Mouse (Mus musculus) cortical plate, adult 2 months (tissue): ENCODE results near the gene Daw1.

Source experiments
- CTCF ChIP-seq: fragments of 200-500 bp; IDR thresholded peaks from 2 replicates; pipeline ENCODE4 v1.5.1; 2011; ENCODE audit warnings: mild to moderate bottlenecking, control low read depth, low read length; ENCODE audit not compliant: insufficient read depth; ENCODE audit errors: extremely low read depth
- POLR2A ChIP-seq: fragments of 200-500 bp; IDR thresholded peaks from 2 replicates; pipeline ENCODE4 v1.6.1; 2011; ENCODE audit warnings: mild to moderate bottlenecking, low read length, control low read depth; ENCODE audit not compliant: insufficient read depth; ENCODE audit errors: extremely low read depth

- TF ChIP-seq CTCF = no peak
- no peak for TF ChIP-seq POLR2A
Measured at GRCm38 (mm10) chr1:83152961-83153360, 6.6 kb upstream of the Daw1 start.
